Mouse (Mus musculus) left cerebral cortex, adult 11 months (tissue): Measurements from ENCODE around the gene Etnk1.
"Not testable (repeated sequence)": the region's sequence is repeated elsewhere in the genome, so short reads cannot be mapped to it uniquely, and the experiment has no call there.

Source experiments
- DNase-seq: peaks from one replicate; pipeline ENCODE4 v3.0.0; 2022; ENCODE audit warnings: low spot score

Gene Etnk1

GRCm38 (mm10) chr6:143166452-143167357, at the start of gene Etnk1:
TSS of gene Etnk1 (plus strand) at chr6:143167221.
- DNase-seq = peak; percentile 99

- DNase-seq = peak; percentile 22
Observed at GRCm38 (mm10) chr6:143119325-143119724, 47.7 kb upstream of the Etnk1 start.

GRCm38 (mm10) chr6:143125721-143126120, 41.3 kb upstream of the Etnk1 start:
- DNase-seq = no peak

GRCm38 (mm10) chr6:143129466-143129865, 37.6 kb upstream of the Etnk1 start:
- DNase-seq = no peak

GRCm38 (mm10) chr6:143129952-143130351, 37.1 kb upstream of the Etnk1 start:
- no peak for DNase-seq

GRCm38 (mm10) chr6:143130411-143130810, 36.6 kb upstream of the Etnk1 start:
- no peak for DNase-seq

GRCm38 (mm10) chr6:143131895-143132652, 34.9 kb upstream of the Etnk1 start:
- DNase-seq = no peak

GRCm38 (mm10) chr6:143133150-143133549, 33.9 kb upstream of the Etnk1 start:
- DNase-seq = no peak

- no peak for DNase-seq
Observed at GRCm38 (mm10) chr6:143135097-143135496, 31.9 kb upstream of the Etnk1 start.

- no peak for DNase-seq
Observed at GRCm38 (mm10) chr6:143136688-143137087, 30.3 kb upstream of the Etnk1 start.

- no peak for DNase-seq
Observed at GRCm38 (mm10) chr6:143137341-143137740, 29.7 kb upstream of the Etnk1 start.

- DNase-seq = no peak
Observed at GRCm38 (mm10) chr6:143139417-143139816, 27.6 kb upstream of the Etnk1 start.

- no peak for DNase-seq
Observed at GRCm38 (mm10) chr6:143140884-143141283, 26.1 kb upstream of the Etnk1 start.

GRCm38 (mm10) chr6:143141624-143142592, 25.1 kb upstream of the Etnk1 start:
- DNase-seq = not testable (repeated sequence)

- no peak for DNase-seq
Observed at GRCm38 (mm10) chr6:143142861-143143260, 24.2 kb upstream of the Etnk1 start.

- DNase-seq = no peak
Observed at GRCm38 (mm10) chr6:143143321-143143720, 23.7 kb upstream of the Etnk1 start.

- no peak for DNase-seq
Observed at GRCm38 (mm10) chr6:143143775-143144273, 23.2 kb upstream of the Etnk1 start.

- no peak for DNase-seq
Observed at GRCm38 (mm10) chr6:143144556-143144955, 22.5 kb upstream of the Etnk1 start.

GRCm38 (mm10) chr6:143145051-143145450, 22.0 kb upstream of the Etnk1 start:
- no peak for DNase-seq

- no peak for DNase-seq
Observed at GRCm38 (mm10) chr6:143146756-143147155, 20.3 kb upstream of the Etnk1 start.

- no peak for DNase-seq
Observed at GRCm38 (mm10) chr6:143148868-143149267, 18.2 kb upstream of the Etnk1 start.
